Mouse (Mus musculus): Measurements from ENCODE around the gene 1190002N15Rik. TPM values are rescaled to one million over a fixed set of nuclear protein-coding genes. Genes with fewer than 3 reads are reported as not detected.

Gene 1190002N15Rik
- total and polyA plus RNA-seq, 2 experiments from 2014 or later: 8.9 to 33.1 TPM

DNA sequence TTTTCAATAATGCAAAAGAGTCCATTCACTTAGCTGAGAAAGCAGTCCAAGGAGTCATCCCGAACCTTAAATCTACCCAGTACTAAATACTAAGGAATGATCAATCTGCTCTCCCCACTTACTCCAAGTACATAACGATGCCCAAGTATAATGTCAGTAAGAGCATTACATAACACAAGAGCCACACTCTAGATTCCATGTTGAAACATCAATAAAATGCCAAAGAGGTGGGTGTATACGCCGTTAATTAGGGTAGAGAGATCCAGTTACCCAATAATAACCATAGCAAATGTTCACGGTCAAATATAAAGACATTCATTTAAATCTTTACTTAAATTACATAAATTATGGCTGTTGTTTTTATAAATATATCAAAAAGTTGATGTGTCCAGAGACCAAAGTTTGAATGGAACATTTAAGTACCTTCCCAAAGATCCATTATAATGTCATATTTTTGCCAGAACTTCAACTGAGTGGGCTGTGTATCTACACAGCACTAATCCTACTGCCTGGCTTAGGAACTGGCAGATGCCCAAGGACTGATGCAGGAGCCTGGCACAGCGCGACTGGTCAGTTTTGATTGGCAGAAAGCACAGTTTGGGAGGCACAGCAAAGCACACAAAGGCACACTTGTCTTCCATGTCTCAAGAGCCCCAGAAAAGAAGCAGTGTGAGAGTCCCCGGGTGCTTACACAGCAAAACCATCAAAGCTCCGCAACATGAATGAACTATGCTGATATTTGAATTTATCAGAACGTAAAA is 55.5 kb downstream of the 1190002N15Rik start:
- no peak overlapping the region for H3K4me2 ChIP-seq (ENCODE audit: low read depth, low read length, poor library complexity, severe bottlenecking)
- no peak for TF ChIP-seq CTCF (IDR thresholded peaks at IDR 0.05)
- H3K4me1 ChIP-seq (ENCODE audit: insufficient read depth, low read length): no peaks in the 10 kb centered on the region
- no peaks in the 10 kb centered on the region for H3K36me3 ChIP-seq (ENCODE audit: insufficient read depth, low read length)
- H3K9ac ChIP-seq (replicated peaks; ENCODE audit: low read length, poor library complexity, severe bottlenecking): no peak overlapping the region
- ATAC-seq (ENCODE audit: low FRiP score) (peak; percentile 90), DNase-seq (ENCODE audit: low spot score) (peak; percentile 92)
- H3K4me3 ChIP-seq (ENCODE audit: low read depth, low read length): no peak overlapping the region
- WGBS: 66% methylated on average over 10 of the region's 10 CpGs
- no peak overlapping the region for H3K27ac ChIP-seq (ENCODE audit: low read depth, low read length)
- H3K27me3 ChIP-seq (ENCODE audit: insufficient read depth, low read length): no peaks in the 10 kb centered on the region
- no peaks in the 10 kb centered on the region for H3K9me3 ChIP-seq (ENCODE audit: low read length)

GRCm38 (mm10) chr9:94481057-94481456 is 56.8 kb downstream of the 1190002N15Rik start:
- DNase-seq (ENCODE audit: low spot score) (no peak), ATAC-seq (ENCODE audit: low FRiP score) (no peak)
- H3K4me1 ChIP-seq (ENCODE audit: insufficient read depth, low read length): no peaks in the 10 kb centered on the region
- no peak overlapping the region for H3K27ac ChIP-seq (ENCODE audit: low read depth, low read length)
- no peak overlapping the region for H3K9ac ChIP-seq (replicated peaks; ENCODE audit: low read length, poor library complexity, severe bottlenecking)
- TF ChIP-seq CTCF (IDR thresholded peaks at IDR 0.05): no peak
- no peak overlapping the region for H3K4me2 ChIP-seq (ENCODE audit: low read depth, low read length, poor library complexity, severe bottlenecking)
- WGBS: 96% methylated on average over 16 of the region's 16 CpGs
- H3K4me3 ChIP-seq (ENCODE audit: low read depth, low read length): no peak overlapping the region
- no peaks in the 10 kb centered on the region for H3K36me3 ChIP-seq (ENCODE audit: insufficient read depth, low read length)
- H3K27me3 ChIP-seq (ENCODE audit: insufficient read depth, low read length): no peaks in the 10 kb centered on the region
- no peaks in the 10 kb centered on the region for H3K9me3 ChIP-seq (ENCODE audit: low read length)

- DNase-seq (ENCODE audit: low spot score) (no peak), ATAC-seq (ENCODE audit: low FRiP score) (no peak)
- H3K4me2 ChIP-seq (ENCODE audit: low read depth, low read length, poor library complexity, severe bottlenecking): no peak overlapping the region
- WGBS: 89% methylated on average over 6 of the region's 6 CpGs
- H3K4me1 ChIP-seq (ENCODE audit: insufficient read depth, low read length): no peaks in the 10 kb centered on the region
- H3K9ac ChIP-seq (replicated peaks; ENCODE audit: low read length, poor library complexity, severe bottlenecking): no peak overlapping the region
- TF ChIP-seq CTCF (IDR thresholded peaks at IDR 0.05): no peak
- no peaks in the 10 kb centered on the region for H3K27me3 ChIP-seq (ENCODE audit: insufficient read depth, low read length)
- H3K4me3 ChIP-seq (ENCODE audit: low read depth, low read length): no peak overlapping the region
- no peak overlapping the region for H3K27ac ChIP-seq (ENCODE audit: low read depth, low read length)
- H3K36me3 ChIP-seq (ENCODE audit: insufficient read depth, low read length): no peaks in the 10 kb centered on the region
- H3K9me3 ChIP-seq (ENCODE audit: low read length): no peaks in the 10 kb centered on the region
Measured at GRCm38 (mm10) chr9:94479382-94479781, 58.5 kb downstream of the 1190002N15Rik start.

DNA sequence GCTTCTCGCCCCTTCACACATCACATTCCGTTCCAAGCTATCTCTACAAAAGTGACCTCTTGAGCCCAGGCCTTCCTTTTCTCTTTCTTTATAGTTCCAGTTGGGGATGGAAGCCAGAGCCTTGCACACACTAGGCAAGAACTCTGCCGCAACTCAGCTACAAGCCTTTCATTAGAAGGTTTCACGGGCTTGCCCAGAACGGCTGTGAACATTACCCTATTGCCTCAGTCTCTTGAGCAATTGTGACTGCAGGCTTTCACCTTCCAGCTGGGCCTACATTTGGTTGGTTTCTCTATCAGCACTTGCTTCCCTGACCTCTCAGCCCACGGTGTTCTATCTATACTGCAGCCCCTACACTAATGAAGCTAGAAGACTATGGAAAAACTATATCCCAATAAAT is 58.9 kb downstream of the 1190002N15Rik start:
- 96% methylated on average over 6 of the region's 6 CpGs for WGBS
- no peak overlapping the region for H3K4me3 ChIP-seq (ENCODE audit: low read depth, low read length)

GRCm38 (mm10) chr9:94475973-94476372 is 61.9 kb downstream of the 1190002N15Rik start:
- Histone ChIP-seq H3K4me2 (ENCODE audit: low read depth, low read length, poor library complexity, severe bottlenecking) (no peak overlapping the region), H3K27ac (ENCODE audit: low read depth, low read length) (no peak overlapping the region), H3K4me3 (ENCODE audit: low read depth, low read length) (no peak overlapping the region), H3K27me3 (ENCODE audit: insufficient read depth, low read length) (no peaks in the 10 kb centered on the region), H3K9me3 (ENCODE audit: low read length) (no peaks in the 10 kb centered on the region), H3K36me3 (ENCODE audit: insufficient read depth, low read length) (no peaks in the 10 kb centered on the region), H3K4me1 (ENCODE audit: insufficient read depth, low read length) (no peaks in the 10 kb centered on the region), H3K9ac (replicated peaks; ENCODE audit: low read length, poor library complexity, severe bottlenecking) (no peak overlapping the region)
- DNase-seq (ENCODE audit: low spot score) (no peak), ATAC-seq (ENCODE audit: low FRiP score) (no peak)
- WGBS: 94% methylated on average over 1 of the region's 1 CpGs
- no peak for TF ChIP-seq CTCF (IDR thresholded peaks at IDR 0.05)

More for the DNA sequence above, 58.9 kb downstream of the 1190002N15Rik start:
- DNase-seq (ENCODE audit: low spot score) (no peak), ATAC-seq (ENCODE audit: low FRiP score) (no peak)
- Histone ChIP-seq H3K36me3 (ENCODE audit: insufficient read depth, low read length) (no peaks in the 10 kb centered on the region), H3K9me3 (ENCODE audit: low read length) (no peaks in the 10 kb centered on the region), H3K4me2 (ENCODE audit: low read depth, low read length, poor library complexity, severe bottlenecking) (no peak overlapping the region), H3K4me1 (ENCODE audit: insufficient read depth, low read length) (no peaks in the 10 kb centered on the region), H3K9ac (replicated peaks; ENCODE audit: low read length, poor library complexity, severe bottlenecking) (no peak overlapping the region), H3K27me3 (ENCODE audit: insufficient read depth, low read length) (no peaks in the 10 kb centered on the region), H3K27ac (ENCODE audit: low read depth, low read length) (no peak overlapping the region)
- no peak for TF ChIP-seq CTCF (IDR thresholded peaks at IDR 0.05)

DNA sequence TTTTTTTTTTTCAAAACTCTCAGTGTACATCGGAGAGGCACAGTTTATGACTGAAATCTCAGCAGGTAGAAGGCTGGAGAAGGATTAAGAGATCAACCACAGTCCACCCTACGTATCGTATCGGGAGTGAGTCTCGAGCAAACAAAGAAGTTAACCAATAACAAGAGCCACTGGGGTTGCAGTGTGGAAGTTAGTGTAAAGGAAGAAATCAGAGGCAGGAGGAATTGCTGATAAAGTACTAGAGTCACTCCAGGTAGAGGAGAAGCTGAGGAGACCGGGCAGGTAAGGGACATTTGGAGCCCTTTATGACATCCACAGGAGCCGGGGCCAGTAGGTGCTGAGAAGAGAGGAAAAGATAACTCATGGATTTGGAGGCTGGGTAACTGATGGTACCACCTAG is 64.0 kb downstream of the 1190002N15Rik start:
- no peak overlapping the region for H3K9ac ChIP-seq (replicated peaks; ENCODE audit: low read length, poor library complexity, severe bottlenecking)
- H3K4me2 ChIP-seq (ENCODE audit: low read depth, low read length, poor library complexity, severe bottlenecking): no peak overlapping the region
- H3K4me1 ChIP-seq (ENCODE audit: insufficient read depth, low read length): no peaks in the 10 kb centered on the region
- no peaks in the 10 kb centered on the region for H3K27me3 ChIP-seq (ENCODE audit: insufficient read depth, low read length)
- ATAC-seq (ENCODE audit: low FRiP score) (no peak), DNase-seq (ENCODE audit: low spot score) (no peak)
- H3K27ac ChIP-seq (ENCODE audit: low read depth, low read length): no peak overlapping the region
- WGBS: 63% methylated on average over 7 of the region's 7 CpGs
- H3K36me3 ChIP-seq (ENCODE audit: insufficient read depth, low read length): no peaks in the 10 kb centered on the region
- TF ChIP-seq CTCF (IDR thresholded peaks at IDR 0.05): no peak
- H3K4me3 ChIP-seq (ENCODE audit: low read depth, low read length): no peak overlapping the region
- no peaks in the 10 kb centered on the region for H3K9me3 ChIP-seq (ENCODE audit: low read length)

Measured in midbrain, postnatal 0 days (tissue).